Comparison of ENCODE assay signal across 15 mouse cellular contexts in genomic region chr17:15354006-15354405, GRCm38 (mm10).
"Had no signal": no experiment of that assay in that cellular context is flagged by ENCODE, and none has a peak within 500 bp of the region (broad histone marks: within the 10 kb centered on the region; RNA-seq: fewer than 3 reads in every experiment).

No protein-coding gene starts in this region.

- ATAC-seq: midbrain, embryonic 13.5 days; midbrain, embryonic 15.5 days had no signal

- H3K4me3 ChIP-seq: lung, embryonic 15.5 days; megakaryocyte, embryonic 14.5 days; midbrain, embryonic 13.5 days; midbrain, embryonic 15.5 days; neural tube, embryonic 12.5 days; stomach, embryonic 15.5 days had no signal

- H3K27ac ChIP-seq: lung, embryonic 15.5 days; macrophage; midbrain, embryonic 13.5 days; midbrain, embryonic 15.5 days; neural tube, embryonic 12.5 days; stomach, embryonic 15.5 days; stomach, postnatal 0 days had no signal

- H3K27me3 ChIP-seq: lung, embryonic 15.5 days; midbrain, embryonic 13.5 days; midbrain, embryonic 15.5 days; neural tube, embryonic 12.5 days; stomach, embryonic 15.5 days had no signal

- H3K36me3 ChIP-seq: lung, embryonic 15.5 days; midbrain, embryonic 13.5 days; midbrain, embryonic 15.5 days; neural tube, embryonic 12.5 days; stomach, embryonic 15.5 days had no signal

- H3K9me3 ChIP-seq: lung, embryonic 15.5 days; megakaryocyte, embryonic 14.5 days; midbrain, embryonic 13.5 days; midbrain, embryonic 15.5 days; neural tube, embryonic 12.5 days; stomach, embryonic 15.5 days had no signal

- DNase-seq: lung, adult 2 months; lung, postnatal 14 days; lung, postnatal 36 days; right cerebral cortex, postnatal 14 days; thymus, adult 2 months; thymus, postnatal 25 days; thymus, postnatal 4 days had no signal

- H3K4me1 ChIP-seq: lung, embryonic 15.5 days; midbrain, embryonic 13.5 days; midbrain, embryonic 15.5 days; neural tube, embryonic 12.5 days; stomach, embryonic 15.5 days had no signal
